Mouse (Mus musculus): Measurements from ENCODE around the gene Zbtb16. TPM values are rescaled to one million over a fixed set of nuclear protein-coding genes. Genes with fewer than 3 reads are reported as not detected.

Zbtb16 gene
- total RNA-seq, 2 experiments from 2014 or later, result 28.0 to 83.4 TPM

- no peak for DNase-seq
These were observed 9.6 kb downstream of the Zbtb16 start for GRCm38 (mm10) chr9:48826377-48826889.

DNA sequence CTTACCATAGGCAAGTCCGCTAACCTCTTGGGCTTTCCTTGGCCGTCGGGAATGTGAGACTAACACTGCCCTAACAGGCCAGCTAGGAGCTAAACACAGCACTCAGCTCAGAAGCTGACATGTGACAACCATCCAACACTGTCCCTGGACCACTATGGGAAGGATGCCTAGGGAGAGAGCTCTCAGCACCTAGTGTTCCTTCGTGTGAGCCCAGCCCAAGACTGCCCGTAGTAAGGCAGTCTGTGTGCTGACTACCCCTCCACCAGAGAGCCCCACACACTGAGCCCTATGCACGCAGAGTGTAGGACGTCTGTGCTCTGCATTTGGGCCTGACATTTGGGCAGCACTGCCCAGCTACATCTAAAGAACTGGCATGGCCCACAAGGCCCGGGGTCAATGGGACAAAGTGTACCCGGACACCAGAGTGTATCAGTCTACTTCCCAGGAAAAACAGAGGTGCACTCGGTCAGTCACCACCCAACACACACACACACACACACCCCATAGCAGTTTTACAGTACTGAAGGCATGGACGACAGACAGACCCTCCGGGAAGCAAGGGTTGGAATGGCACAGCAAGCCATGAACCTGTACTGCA is 11.4 kb downstream of the Zbtb16 start:
- DNase-seq, result no peak

- DNase-seq, result no peak
These were observed 12.2 kb downstream of the Zbtb16 start for GRCm38 (mm10) chr9:48823851-48824250.

DNA sequence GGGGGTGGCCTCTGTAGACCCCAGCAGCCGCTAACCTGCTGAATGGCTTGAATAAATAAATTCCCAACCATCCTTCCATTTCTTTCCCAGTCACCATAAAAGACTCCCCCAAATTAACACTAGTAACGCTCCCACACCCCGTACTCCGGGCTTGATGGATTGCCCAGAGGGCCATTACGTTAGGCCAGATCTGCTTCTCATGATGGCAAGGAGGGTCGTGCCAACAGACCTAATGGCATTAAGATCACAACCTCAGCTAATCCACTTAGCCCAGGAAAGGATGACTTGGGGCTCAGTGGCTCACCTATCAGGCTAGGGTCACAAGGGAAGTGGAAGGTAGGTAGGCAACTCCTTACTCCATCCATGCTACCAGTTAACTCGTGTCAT is 12.7 kb downstream of the Zbtb16 start:
- DNase-seq, result no peak

- no peak for DNase-seq
These were observed 13.3 kb downstream of the Zbtb16 start for GRCm38 (mm10) chr9:48822586-48823318.

GRCm38 (mm10) chr9:48821916-48822585 is 14.0 kb downstream of the Zbtb16 start:
- no peak for DNase-seq

- no peak for DNase-seq
These were observed 14.6 kb downstream of the Zbtb16 start for GRCm38 (mm10) chr9:48821431-48821830.

DNA sequence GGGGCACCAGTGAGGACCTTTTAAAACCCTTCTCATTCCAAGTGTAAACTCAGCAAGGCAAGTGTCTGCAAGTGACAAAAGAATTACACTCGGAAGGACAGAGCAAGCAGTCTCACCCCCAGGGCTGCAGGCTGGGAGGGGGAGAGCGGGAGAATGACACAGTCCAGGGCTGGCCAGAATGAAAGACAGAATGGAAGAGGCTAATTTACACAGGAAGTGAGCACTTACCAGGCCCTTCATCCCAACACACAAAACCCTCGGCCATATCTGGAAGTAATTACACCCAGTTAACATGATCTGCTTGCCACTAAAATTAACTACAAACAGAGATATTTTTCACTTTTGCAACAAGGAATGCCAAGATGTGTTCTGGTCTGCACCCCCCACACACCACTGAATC is 15.2 kb downstream of the Zbtb16 start:
- no peak for DNase-seq

GRCm38 (mm10) chr9:48819695-48820094 is 16.3 kb downstream of the Zbtb16 start:
- no peak for DNase-seq

DNA sequence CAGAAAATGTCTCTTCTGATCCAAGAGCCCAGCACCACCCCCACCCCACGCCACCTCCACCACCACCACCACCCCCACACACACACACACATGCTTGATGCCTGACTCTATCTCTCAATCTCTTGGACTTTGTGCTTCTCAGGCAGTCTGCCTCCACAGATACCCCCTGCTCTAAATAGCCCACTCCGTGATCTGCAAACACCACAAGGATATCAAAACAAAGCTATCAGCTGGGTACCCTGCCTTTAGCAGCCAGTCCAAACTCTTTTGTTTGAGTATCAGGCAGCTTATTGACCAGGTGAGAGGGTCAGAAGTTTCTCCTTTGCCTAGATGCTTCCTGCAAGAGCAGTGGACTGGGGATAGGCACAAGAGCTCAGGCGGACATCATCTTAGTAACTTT is 16.9 kb downstream of the Zbtb16 start:
- DNase-seq, result no peak

GRCm38 (mm10) chr9:48817907-48818306 is 18.1 kb downstream of the Zbtb16 start:
- no peak for DNase-seq

DNA sequence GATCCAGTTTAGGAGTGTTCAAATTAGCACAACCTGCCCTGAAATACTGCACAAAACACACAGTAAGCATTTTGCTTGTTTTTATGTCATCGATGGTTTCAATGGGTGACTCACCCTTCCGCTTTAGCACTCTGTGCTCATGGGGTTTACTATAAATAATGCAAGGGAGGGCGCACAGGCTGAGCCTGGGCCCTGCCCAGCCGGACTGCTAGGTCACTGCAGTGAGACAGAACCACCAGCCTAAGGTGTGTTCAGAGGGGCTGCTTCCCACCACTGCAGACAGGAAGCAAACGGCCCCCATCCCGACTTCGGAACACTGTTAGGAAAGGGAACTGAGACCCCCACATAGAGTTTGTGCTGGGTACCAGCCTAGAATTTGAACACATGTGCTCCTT is 18.6 kb downstream of the Zbtb16 start:
- DNase-seq, result peak; percentile 31

GRCm38 (mm10) chr9:48816678-48817398 is 19.2 kb downstream of the Zbtb16 start:
- no peak for DNase-seq

- DNase-seq, result no peak
These were observed 19.9 kb downstream of the Zbtb16 start for GRCm38 (mm10) chr9:48816157-48816556.

DNA sequence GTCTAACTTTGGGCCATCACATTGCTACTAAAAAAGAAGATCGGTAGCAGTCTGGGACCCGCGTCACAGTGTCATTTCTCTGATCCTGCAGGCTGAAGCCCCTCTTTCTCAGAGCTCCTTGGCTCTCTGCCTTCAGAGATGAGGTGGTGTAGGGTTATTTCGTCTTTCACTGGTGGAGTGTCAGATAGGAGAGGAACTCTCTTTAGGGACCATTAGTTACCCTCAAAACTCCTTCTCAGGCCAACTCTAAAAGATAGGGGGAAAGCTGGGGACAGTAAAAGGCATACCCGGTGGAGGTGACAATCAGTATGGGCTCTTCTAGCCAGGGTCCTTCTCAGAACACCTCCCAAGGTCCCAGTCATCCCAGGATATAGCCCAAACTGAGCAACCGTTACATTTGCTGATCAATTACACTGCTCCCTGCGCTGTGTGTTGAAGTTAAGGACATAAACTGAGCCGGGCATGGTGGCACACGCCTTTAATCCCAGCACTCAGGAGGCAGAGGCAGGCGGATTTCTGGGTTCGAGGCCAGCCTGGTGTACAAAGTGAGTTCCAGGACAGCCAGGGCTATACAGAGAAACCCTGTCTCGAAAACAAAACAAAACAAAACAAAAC is 21.0 kb downstream of the Zbtb16 start:
- DNase-seq, result no peak

- no peak for DNase-seq
These were observed 21.8 kb downstream of the Zbtb16 start for GRCm38 (mm10) chr9:48813960-48814880.

- no peak for DNase-seq
These were observed 23.7 kb downstream of the Zbtb16 start for GRCm38 (mm10) chr9:48812352-48812751.

- DNase-seq, result no peak
These were observed 29.4 kb downstream of the Zbtb16 start for GRCm38 (mm10) chr9:48806591-48806990.

- DNase-seq, result no peak
These were observed 30.2 kb downstream of the Zbtb16 start for GRCm38 (mm10) chr9:48805850-48806249.

- DNase-seq, result no peak
These were observed 31.5 kb downstream of the Zbtb16 start for GRCm38 (mm10) chr9:48804509-48804908.
